Mouse (Mus musculus): ENCODE measurements around the gene Cpne2.

- TF ChIP-seq CTCF (IDR thresholded peaks at IDR 0.05; ENCODE audit: extremely low read depth, insufficient read depth, low read length) (no peak), POLR2A (IDR thresholded peaks at IDR 0.05; ENCODE audit: extremely low read depth, insufficient read depth, low read length) (no peak)
Observed at GRCm38 (mm10) chr8:94602471-94603131, 69.8 kb downstream of the Cpne2 start.
